Mouse (Mus musculus): Measurements from ENCODE around the gene Tiam1. TPM values are rescaled to one million over a fixed set of nuclear protein-coding genes. Genes with fewer than 3 reads are reported as not detected.

Tiam1 gene
- polyA plus RNA-seq, 1 experiment from 2014 or later: 15.7 TPM

GRCm38 (mm10) chr16:90008504-90008903, 135.1 kb downstream of the Tiam1 start:
- no peak for ATAC-seq (ENCODE audit: low FRiP score, low read depth)
- no peak overlapping the region for H3K27ac ChIP-seq
- WGBS: 92% methylated on average over 6 of the region's 6 CpGs

GRCm38 (mm10) chr16:90007391-90007977, 136.1 kb downstream of the Tiam1 start:
- ATAC-seq (ENCODE audit: low FRiP score, low read depth): no peak
- Histone ChIP-seq H3K27ac (no peak overlapping the region), H3K9ac (no peak overlapping the region), H3K27me3 (replicated peaks) (no peaks in the 10 kb centered on the region), H3K36me3 (no peaks in the 10 kb centered on the region), H3K9me3 (0 out of 2 replicates have a peak, but pooled peaks cover 2% of the 10 kb centered on the region), H3K4me1 (no peaks in the 10 kb centered on the region), H3K4me2 (replicated peaks) (no peak overlapping the region), H3K4me3 (no peak overlapping the region)
- 87% methylated on average over 13 of the region's 13 CpGs for WGBS

More at GRCm38 (mm10) chr16:90008504-90008903, 135.1 kb downstream of the Tiam1 start:
- Histone ChIP-seq H3K9me3 (0 out of 2 replicates have a peak, but pooled peaks cover 2% of the 10 kb centered on the region), H3K36me3 (no peaks in the 10 kb centered on the region), H3K9ac (no peak overlapping the region), H3K4me3 (no peak overlapping the region), H3K4me1 (0 out of 2 replicates have a peak, but pooled peaks cover 1% of the 10 kb centered on the region), H3K27me3 (replicated peaks) (no peaks in the 10 kb centered on the region), H3K4me2 (replicated peaks) (no peak overlapping the region)

DNA sequence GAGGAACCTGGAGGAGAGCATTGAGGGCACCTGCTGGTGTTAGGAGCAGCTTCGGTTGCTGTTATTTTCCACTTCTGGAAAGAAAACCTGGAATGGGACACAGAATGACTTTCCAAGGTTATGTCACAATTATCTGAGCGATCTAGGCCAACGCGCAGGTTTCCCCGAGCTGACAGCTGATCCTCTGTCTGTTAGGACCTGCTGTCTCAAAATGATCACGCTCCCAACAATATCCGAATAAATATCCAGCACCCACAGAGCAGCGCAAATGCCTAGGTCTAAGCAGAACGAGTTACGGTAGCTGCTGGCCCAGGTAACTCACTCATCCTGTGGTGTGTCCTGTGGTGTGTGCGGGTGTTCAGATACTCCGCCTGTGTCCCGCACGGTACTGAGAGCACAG, 140.0 kb downstream of the Tiam1 start:
- Histone ChIP-seq H3K4me2 (replicated peaks) (no peak overlapping the region), H3K4me1 (no peaks in the 10 kb centered on the region), H3K27ac (no peak overlapping the region), H3K27me3 (replicated peaks) (no peaks in the 10 kb centered on the region), H3K9ac (no peak overlapping the region), H3K36me3 (no peaks in the 10 kb centered on the region), H3K9me3 (no peaks in the 10 kb centered on the region), H3K4me3 (no peak overlapping the region)
- ATAC-seq (ENCODE audit: low FRiP score, low read depth): no peak
- 97% methylated on average over 14 of the region's 14 CpGs for WGBS

- no peak for ATAC-seq (ENCODE audit: low FRiP score, low read depth)
- H3K4me1 ChIP-seq: no peaks in the 10 kb centered on the region
- no peak overlapping the region for H3K9ac ChIP-seq
- H3K27me3 ChIP-seq (replicated peaks): no peaks in the 10 kb centered on the region
- no peak overlapping the region for H3K4me3 ChIP-seq
- WGBS: 88% methylated on average over 7 of the region's 7 CpGs
- H3K9me3 ChIP-seq: no peaks in the 10 kb centered on the region
- no peak overlapping the region for H3K4me2 ChIP-seq (replicated peaks)
- no peak overlapping the region for H3K27ac ChIP-seq
- peaks cover 5% of the 10 kb centered on the region; the same call in 1 of the 2 replicates for H3K36me3 ChIP-seq
Measured at GRCm38 (mm10) chr16:89995155-89995554, 148.4 kb downstream of the Tiam1 start.

DNA sequence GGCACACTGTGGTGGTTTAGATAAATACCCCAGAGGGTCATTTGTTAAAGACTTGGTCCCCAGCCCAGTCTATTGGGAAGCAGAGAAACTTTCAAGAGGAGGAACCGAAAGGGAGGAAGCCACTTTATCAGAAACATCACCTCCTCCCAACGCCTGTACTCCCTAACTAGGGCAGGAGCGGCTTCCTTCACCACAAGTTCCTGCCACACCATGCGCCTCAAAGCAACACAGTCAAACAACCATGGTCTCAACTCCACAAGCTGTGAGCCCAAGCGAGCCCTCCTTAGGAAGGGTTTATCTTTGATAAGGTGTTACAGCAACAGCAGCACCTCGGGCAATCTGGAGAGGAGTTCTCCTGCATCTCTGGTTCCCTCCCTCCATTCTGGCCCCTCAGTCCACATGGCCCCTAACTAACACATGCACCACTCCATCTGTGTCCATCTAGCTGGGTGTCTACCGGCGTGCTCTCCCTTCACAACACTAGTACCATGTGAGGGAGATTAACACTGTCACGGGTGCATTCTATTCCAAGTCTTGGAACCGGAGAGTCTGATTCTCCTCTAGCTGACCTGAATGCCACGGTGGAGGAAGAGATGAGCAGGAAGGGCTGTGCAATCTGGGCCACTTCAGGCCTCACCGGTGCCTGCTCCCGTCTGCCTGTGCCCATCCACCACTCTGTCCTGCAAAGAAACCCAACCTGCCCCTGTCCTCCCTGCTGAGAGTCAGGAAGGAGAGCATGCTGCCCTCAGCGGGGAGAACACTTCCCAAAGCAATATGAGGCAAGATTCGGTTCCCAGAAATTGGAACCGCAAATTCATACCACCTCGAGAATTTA, 149.4 kb downstream of the Tiam1 start:
- no peaks in the 10 kb centered on the region for H3K27me3 ChIP-seq (replicated peaks)
- peaks cover 5% of the 10 kb centered on the region; the same call in 1 of the 2 replicates for H3K36me3 ChIP-seq
- WGBS: 88% methylated on average over 17 of the region's 17 CpGs
- no peak overlapping the region for H3K27ac ChIP-seq
- no peak for ATAC-seq (ENCODE audit: low FRiP score, low read depth)
- H3K4me1 ChIP-seq: no peaks in the 10 kb centered on the region
- H3K9me3 ChIP-seq: no peaks in the 10 kb centered on the region
- no peak overlapping the region for H3K9ac ChIP-seq
- no peak overlapping the region for H3K4me3 ChIP-seq
- no peak overlapping the region for H3K4me2 ChIP-seq (replicated peaks)

- no peaks in the 10 kb centered on the region for H3K27me3 ChIP-seq (replicated peaks)
- H3K27ac ChIP-seq: no peak overlapping the region
- WGBS: 93% methylated on average over 4 of the region's 4 CpGs
- ATAC-seq (ENCODE audit: low FRiP score, low read depth): no peak
- no peak overlapping the region for H3K4me2 ChIP-seq (replicated peaks)
- H3K36me3 ChIP-seq: peaks cover 5% of the 10 kb centered on the region; the same call in 1 of the 2 replicates
- no peaks in the 10 kb centered on the region for H3K4me1 ChIP-seq
- H3K9ac ChIP-seq: no peak overlapping the region
- H3K9me3 ChIP-seq: no peaks in the 10 kb centered on the region
- H3K4me3 ChIP-seq: no peak overlapping the region
Measured at GRCm38 (mm10) chr16:89993506-89993905, 150.1 kb downstream of the Tiam1 start.

DNA sequence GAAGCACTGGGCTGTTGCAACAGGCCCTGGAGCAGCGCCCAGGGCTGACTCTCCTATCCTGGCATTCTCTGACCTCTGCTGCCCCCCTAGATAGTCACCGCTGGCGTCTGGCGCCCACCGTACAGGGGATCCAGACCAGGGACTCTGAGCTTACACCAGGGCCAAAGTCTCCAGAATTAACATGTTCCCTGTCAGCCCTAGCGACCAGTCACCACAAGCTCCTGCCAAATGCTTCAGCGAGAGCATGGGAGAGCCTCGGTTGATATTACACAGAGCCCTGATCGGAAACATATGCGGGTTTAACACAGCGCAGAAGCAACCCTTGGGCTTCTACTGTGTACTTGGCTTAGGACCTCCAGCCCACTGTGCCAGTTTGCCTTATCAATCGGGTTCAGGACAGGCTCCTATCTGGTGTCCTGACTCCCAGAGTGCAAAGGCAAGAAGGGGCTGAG, 151.8 kb downstream of the Tiam1 start:
- no peak overlapping the region for H3K4me3 ChIP-seq
- no peak overlapping the region for H3K27ac ChIP-seq
- no peaks in the 10 kb centered on the region for H3K27me3 ChIP-seq (replicated peaks)

DNA sequence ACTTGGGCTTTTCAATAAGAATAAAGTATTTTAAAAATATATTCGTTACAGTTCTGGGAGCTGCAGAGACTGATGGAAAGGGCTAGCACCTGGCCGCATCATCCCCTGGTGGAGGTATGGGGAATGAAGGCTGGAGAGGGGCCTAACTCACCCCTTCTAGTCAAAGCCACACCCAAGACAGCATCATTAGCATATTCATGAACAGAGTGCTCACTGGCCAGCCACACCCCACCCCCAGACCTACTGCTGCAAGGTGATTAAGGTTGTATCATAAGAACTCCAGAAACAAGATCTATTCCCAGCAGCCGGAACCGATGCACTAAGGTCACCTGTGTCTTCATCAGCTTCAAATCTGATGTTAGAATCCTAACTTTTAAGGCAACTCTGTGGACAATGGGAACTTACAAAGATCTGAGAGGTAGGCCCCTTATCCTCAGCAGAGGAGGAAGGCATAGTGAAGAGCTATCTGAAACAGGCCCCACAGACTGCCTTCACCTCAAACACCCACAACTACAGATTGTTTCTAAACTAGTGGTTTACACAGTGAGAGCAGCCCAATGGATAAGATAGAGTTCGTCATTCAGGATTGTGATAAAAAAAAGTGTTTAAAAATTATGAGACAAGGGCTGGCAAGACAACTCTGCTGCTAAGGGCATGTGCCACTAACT, 153.1 kb downstream of the Tiam1 start:
- ATAC-seq (ENCODE audit: low FRiP score, low read depth): no peak
- no peak overlapping the region for H3K9ac ChIP-seq
- no peaks in the 10 kb centered on the region for H3K36me3 ChIP-seq
- H3K4me2 ChIP-seq (replicated peaks): no peak overlapping the region
- H3K4me3 ChIP-seq: no peak overlapping the region
- H3K4me1 ChIP-seq: no peaks in the 10 kb centered on the region; the same call in 1 of the 2 replicates
- no peak overlapping the region for H3K27ac ChIP-seq
- H3K9me3 ChIP-seq: no peaks in the 10 kb centered on the region
- 79% methylated on average over 5 of the region's 5 CpGs for WGBS
- H3K27me3 ChIP-seq (replicated peaks): no peaks in the 10 kb centered on the region

More for the DNA sequence above, 151.8 kb downstream of the Tiam1 start:
- Histone ChIP-seq H3K9ac (no peak overlapping the region), H3K36me3 (peaks cover 5% of the 10 kb centered on the region; the same call in 1 of the 2 replicates), H3K4me1 (no peaks in the 10 kb centered on the region; the same call in 1 of the 2 replicates), H3K4me2 (replicated peaks) (no peak overlapping the region), H3K9me3 (no peaks in the 10 kb centered on the region)
- WGBS: 86% methylated on average over 12 of the region's 12 CpGs
- no peak for ATAC-seq (ENCODE audit: low FRiP score, low read depth)

- WGBS: 90% methylated on average over 10 of the region's 10 CpGs
- no peak for ATAC-seq (ENCODE audit: low FRiP score, low read depth)
Measured at GRCm38 (mm10) chr16:89989816-89990215, 153.8 kb downstream of the Tiam1 start.

GRCm38 (mm10) chr16:89986672-89987362, 156.8 kb downstream of the Tiam1 start:
- Histone ChIP-seq H3K9me3 (no peaks in the 10 kb centered on the region), H3K4me3 (no peak overlapping the region), H3K27ac (no peak overlapping the region), H3K9ac (no peak overlapping the region), H3K27me3 (replicated peaks) (no peaks in the 10 kb centered on the region), H3K4me2 (replicated peaks) (no peak overlapping the region), H3K4me1 (no peaks in the 10 kb centered on the region; the same call in 1 of the 2 replicates), H3K36me3 (no peaks in the 10 kb centered on the region)
- ATAC-seq (ENCODE audit: low FRiP score, low read depth): no peak
- 78% methylated on average over 18 of the region's 18 CpGs for WGBS

More at GRCm38 (mm10) chr16:89989816-89990215, 153.8 kb downstream of the Tiam1 start:
- Histone ChIP-seq H3K27ac (no peak overlapping the region), H3K4me2 (replicated peaks) (no peak overlapping the region), H3K36me3 (no peaks in the 10 kb centered on the region), H3K9me3 (no peaks in the 10 kb centered on the region), H3K27me3 (replicated peaks) (no peaks in the 10 kb centered on the region), H3K9ac (no peak overlapping the region), H3K4me1 (no peaks in the 10 kb centered on the region; the same call in 1 of the 2 replicates), H3K4me3 (no peak overlapping the region)

DNA sequence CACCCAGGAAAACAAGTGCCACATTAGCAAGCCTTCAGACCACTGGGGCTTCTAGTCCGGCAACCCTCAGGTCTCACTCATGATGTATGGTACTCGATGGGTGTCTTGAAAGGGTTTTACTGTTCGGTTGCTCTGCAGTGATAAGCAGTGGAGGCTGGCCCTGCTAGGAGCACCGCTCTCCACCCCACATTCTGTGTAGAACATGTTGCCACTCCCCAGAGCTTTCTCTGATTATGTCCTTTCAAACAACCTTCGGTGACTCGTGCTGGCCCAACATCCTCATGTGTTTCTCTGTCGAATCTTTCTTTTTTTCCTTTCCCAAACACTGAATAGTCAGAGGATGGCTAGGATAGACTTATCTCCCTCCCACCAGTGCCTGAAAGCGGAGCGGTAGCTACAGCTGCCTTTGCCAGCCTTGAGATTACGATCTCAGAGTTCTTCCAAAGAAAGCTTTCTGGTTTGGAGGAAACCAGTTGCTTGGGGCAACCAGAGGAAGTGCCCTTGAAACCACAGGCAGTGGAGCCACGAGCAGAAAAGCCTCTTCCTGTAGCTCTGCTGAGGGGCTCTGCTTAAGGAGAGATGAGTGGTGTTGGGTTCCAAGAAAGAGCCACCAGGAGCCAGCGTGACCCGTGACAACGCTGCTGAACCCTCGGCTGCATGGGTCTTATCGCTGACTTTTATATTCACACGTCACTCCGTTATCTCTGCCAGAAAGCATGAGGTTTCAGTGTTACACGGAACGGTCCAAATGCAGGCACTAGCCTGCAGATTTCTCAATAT, 157.7 kb downstream of the Tiam1 start:
- ATAC-seq (ENCODE audit: low FRiP score, low read depth): no peak
- no peaks in the 10 kb centered on the region for H3K9me3 ChIP-seq
- WGBS: 80% methylated on average over 20 of the region's 20 CpGs
- H3K4me1 ChIP-seq: no peaks in the 10 kb centered on the region; the same call in 1 of the 2 replicates
- H3K4me3 ChIP-seq: no peak overlapping the region
- H3K27me3 ChIP-seq (replicated peaks): no peaks in the 10 kb centered on the region
- H3K36me3 ChIP-seq: no peaks in the 10 kb centered on the region
- no peak overlapping the region for H3K27ac ChIP-seq
- H3K4me2 ChIP-seq (replicated peaks): no peak overlapping the region
- no peak overlapping the region for H3K9ac ChIP-seq

All from neural tube, embryonic 12.5 days (tissue).